Mouse (Mus musculus): ENCODE data around the gene Olfr923. TPM values are rescaled to one million over a fixed set of nuclear protein-coding genes. Genes with fewer than 3 reads are reported as not detected.
A peak's percentile ranks its signal among the peaks of the same experiment; 100 is the strongest.
"Not testable (repeated sequence)": the region's sequence is repeated elsewhere in the genome, so short reads cannot be mapped to it uniquely, and the experiment has no call there.

Olfr923 gene
- not detected for total RNA-seq (2021)
- long read RNA-seq, experiment 1: 0 reads
- long read RNA-seq, experiment 2: 0 reads

DNA sequence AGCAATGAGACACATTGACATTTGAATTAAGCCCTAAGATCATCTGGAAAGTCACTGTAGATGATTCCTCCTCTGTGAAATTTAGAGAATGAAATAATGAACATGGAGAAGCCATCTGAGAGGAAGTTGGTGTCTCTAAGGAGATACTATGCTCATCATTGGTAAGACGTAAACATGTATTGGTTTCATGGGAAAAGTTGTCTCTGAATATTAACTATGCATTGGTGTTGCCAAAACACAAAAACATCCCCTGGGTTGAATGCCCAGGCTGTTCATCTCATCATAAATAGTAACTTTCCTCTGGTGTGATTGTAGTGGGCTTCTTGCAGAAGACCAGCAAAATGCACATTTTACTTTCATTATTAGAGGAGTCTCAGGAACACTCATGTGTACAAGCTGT lies at the start of gene Olfr923:
Gene Olfr923 (plus strand): TSS at position 301 of the 400 bp plus-strand sequence.
- Histone ChIP-seq H3K27ac (no peak within 1 kb of the TSS), H3K4me3 (no peak within 1 kb of the TSS)
- no peak for DNase-seq (ENCODE audit: low spot score in 2 of 2)
- no peak for TF ChIP-seq CTCF (conservative IDR thresholded peaks at IDR 0.05)

DNA sequence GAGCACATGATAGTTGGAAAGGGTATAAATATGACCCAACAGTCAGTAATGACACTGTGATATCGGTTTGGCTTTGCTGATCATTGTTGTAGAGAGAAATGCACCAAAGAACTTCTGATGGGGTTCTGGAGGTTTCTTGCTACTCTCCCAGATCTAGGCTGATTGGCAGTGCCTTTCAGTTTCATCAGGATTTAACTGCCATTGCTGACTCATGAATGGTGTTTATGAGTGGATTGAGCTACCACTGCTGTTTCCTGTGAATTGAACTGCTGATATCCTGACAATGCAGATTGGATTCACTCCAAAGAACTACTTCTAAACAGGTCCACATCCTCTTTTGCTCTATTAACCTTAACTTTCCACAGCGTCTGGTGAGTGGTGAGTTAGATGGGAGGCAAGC lies 33.7 kb upstream of the Olfr923 start:
- no peak for DNase-seq (ENCODE audit: low spot score in 2 of 2)
- no peak for TF ChIP-seq CTCF (conservative IDR thresholded peaks at IDR 0.05)
- Histone ChIP-seq H3K4me3 (no peak overlapping the region), H3K27ac (no peak overlapping the region)

DNA sequence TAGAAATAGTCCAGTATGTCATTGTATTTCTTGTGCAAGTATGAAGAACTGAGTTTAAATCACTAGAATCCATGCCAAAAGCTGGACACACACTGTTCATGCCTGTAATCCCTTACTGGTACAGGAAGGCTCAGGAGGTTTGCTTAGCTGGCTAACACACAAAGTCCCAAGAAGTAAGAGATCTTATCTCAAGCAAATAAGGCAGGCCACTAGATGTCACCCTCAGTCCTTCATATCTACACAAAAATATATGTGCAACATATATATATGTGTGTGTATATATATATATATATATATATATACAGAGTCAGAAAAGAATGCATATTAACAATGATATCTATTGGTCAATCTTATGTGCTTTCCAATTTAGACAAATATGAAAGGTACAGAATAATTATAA lies 20.6 kb upstream of the Olfr923 start:
- Histone ChIP-seq H3K27ac (no peak overlapping the region), H3K4me3 (no peak overlapping the region)
- peak; percentile 66 for TF ChIP-seq CTCF (conservative IDR thresholded peaks at IDR 0.05)
- DNase-seq (ENCODE audit: low spot score in 2 of 2): no peak

DNA sequence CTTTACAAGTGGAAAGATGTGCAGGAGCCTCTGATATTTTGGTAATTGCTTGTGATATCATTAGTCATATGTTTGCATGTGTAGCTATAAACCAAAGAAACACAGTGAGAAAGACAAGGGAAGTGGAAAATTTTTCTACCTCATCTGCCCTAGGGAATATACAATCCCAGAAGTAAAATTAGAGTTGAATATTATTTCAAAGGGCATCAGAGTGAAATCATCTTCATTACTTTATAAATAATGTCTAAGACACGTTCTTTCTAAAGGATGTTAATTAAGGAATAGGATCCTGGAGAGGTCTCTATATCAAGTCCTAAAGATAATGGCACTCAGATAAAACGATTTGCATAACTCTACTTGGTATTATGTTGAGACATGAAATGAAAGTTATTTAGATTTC lies 12.0 kb upstream of the Olfr923 start, which contains the start of gene Olfr922:
Gene Olfr922 (plus strand): TSS at position 301 of the 400 bp plus-strand sequence.
- DNase-seq (ENCODE audit: low spot score in 2 of 2): no peak
- Histone ChIP-seq H3K27ac (no peak within 1 kb of the TSS), H3K4me3 (no peak within 1 kb of the TSS)
- TF ChIP-seq CTCF (conservative IDR thresholded peaks at IDR 0.05): no peak

DNA sequence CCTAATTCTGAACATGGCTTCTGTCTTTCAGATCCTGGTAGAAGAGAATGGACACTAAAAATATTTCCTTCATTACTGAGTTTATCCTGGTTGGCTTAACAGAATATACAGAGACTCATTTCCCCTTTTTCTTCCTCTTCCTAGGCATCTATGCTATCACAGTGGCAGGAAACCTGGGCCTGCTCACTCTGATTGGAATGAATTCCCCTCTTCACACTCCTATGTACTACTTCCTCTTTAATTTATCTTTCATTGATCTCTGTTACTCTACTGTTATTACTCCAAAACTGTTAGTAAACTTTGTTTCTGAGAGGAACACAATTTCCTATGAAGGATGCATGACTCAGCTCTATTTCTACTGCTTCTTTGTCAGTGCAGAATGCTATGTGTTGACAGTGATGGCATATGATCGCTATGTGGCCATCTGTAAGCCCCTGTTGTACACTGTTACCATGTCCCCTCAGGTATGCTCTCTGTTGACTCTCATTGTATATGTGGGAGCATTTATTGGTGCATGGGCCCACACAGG lies 10.8 kb upstream of the Olfr923 start:
- DNase-seq (ENCODE audit: low spot score in 2 of 2): no peak
- Histone ChIP-seq H3K4me3 (no peak overlapping the region), H3K27ac (no peak overlapping the region)
- TF ChIP-seq CTCF (conservative IDR thresholded peaks at IDR 0.05): no peak

DNA sequence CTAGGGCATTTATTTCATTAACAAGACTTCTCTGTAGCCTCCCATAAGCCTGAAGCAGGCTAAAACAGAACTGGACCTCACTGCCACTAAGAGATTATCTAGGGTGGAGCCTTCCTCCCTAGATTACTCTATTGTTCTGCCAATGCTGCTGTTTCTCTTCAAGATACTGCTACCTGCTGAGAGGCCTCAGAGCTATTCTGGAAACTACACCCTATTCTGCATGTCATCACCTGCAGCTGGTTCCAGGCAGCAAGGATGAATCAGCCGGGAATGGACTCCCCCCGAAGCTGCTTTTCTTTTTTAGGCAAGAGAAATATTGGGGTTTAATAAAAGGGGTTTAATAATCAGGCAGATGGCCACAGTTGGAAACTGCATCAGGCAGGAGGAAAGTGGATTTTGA lies 6.7 kb downstream of the Olfr923 start:
- no peak overlapping the region for H3K4me3 ChIP-seq
- no peak for DNase-seq (ENCODE audit: low spot score in 2 of 2)
- TF ChIP-seq CTCF (conservative IDR thresholded peaks at IDR 0.05): no peak
- H3K27ac ChIP-seq: no peak overlapping the region

DNA sequence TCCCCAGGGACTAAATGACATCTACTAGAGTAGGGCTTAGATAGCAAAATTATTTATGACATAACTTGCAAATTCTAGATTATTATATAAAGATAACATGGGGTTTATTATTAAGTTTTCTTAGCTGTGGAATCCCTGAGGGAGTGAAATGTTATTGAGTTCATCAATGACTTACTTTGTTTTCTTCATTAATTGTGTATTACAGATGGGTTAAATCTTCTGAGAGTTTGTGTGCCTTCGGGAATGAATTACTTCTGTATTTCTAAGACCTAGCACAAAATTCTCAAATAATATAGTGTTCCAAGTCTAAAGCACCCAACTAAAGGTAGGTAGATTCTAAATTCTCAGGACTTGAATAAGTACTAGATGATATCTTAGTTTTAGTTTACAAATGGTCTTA lies 17.8 kb downstream of the Olfr923 start, which contains the start of gene Olfr924:
Gene Olfr924 (plus strand): TSS at position 301 of the 400 bp plus-strand sequence.
- DNase-seq (ENCODE audit: low spot score in 2 of 2): no peak
- no peak for TF ChIP-seq CTCF (conservative IDR thresholded peaks at IDR 0.05)
- H3K4me3 ChIP-seq: no peak within 1 kb of the TSS
- no peak within 1 kb of the TSS for H3K27ac ChIP-seq

DNA sequence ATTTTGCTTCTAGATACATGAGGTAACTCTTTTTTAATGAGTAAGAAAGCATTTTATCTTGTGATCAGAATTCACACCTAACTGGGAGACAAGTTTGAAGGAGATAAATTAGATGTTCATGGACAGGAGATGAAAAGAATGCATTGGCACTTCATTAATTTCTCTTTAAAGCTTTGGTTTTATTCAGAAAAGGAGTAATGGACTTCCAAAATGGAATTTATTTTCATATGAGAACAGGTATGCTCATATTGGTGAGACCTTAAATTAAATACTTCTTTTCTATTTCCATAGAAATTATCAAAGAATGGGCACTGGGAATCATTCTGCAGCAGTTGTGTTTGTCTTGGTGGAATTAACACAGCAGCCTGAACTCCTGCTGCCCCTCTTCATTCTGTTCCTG lies 28.4 kb downstream of the Olfr923 start, which contains the start of gene Olfr26:
Gene Olfr26 (plus strand): TSS at position 301 of the 400 bp plus-strand sequence.
- DNase-seq (ENCODE audit: low spot score in 2 of 2): no peak
- H3K4me3 ChIP-seq: no peak within 1 kb of the TSS
- no peak within 1 kb of the TSS for H3K27ac ChIP-seq
- TF ChIP-seq CTCF (conservative IDR thresholded peaks at IDR 0.05): no peak

DNA sequence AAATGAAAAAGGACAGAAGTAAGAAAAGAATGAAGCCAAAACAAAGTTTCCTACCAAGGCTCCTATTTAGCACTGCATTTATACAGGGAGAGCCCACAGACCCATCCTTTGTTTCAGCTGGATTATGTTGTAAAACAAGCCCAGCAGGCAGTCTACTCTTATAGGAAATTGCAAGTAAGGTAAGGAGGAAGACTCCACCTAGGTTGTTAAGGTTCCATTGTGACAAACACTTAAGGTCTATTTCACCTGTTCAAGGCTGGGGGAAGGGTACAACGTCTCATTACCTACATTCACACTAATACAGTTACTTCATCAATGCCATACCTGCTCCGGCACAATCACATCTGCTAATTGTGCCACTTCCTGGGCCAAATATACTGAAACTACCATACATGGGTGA lies 48.5 kb downstream of the Olfr923 start:
- not testable (repeated sequence) for DNase-seq (ENCODE audit: low spot score in 2 of 2)

DNA sequence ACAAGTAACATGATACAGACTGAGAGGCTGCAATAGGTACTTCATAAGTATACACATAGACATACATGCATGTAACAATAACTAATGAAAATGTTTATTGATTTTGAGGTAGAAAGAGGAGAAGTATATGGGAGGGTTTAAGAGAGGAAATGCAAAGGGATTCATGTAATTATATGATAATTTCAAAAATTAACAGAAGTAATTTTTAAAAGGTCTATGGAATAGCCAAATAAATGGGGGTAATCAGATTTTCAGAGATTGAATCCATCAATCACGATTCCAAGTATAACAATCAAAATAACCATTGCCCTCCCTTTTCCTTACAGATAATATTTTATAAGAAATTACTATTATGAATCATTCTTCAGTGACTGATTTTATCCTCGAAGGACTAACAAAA lies 50.5 kb downstream of the Olfr923 start, which contains the start of gene Olfr926:
Gene Olfr926 (plus strand): TSS at position 301 of the 400 bp plus-strand sequence.
- no peak within 1 kb of the TSS for H3K27ac ChIP-seq
- TF ChIP-seq CTCF (conservative IDR thresholded peaks at IDR 0.05): no peak
- H3K4me3 ChIP-seq: no peak within 1 kb of the TSS
- no peak for DNase-seq (ENCODE audit: low spot score in 2 of 2)

More for the DNA sequence above, 48.5 kb downstream of the Olfr923 start:
- not testable (repeated sequence) for H3K27ac ChIP-seq, H3K4me3 ChIP-seq

Other genes starting within 250 kb of the Olfr923 start
- gene Olfr912, start 246.4 kb upstream of the Olfr923 start, total RNA-seq (2021): not detected
- not detected for gene Olfr913, start 233.8 kb upstream of the Olfr923 start, total RNA-seq (2021)
- not detected for gene Olfr914, start 221.4 kb upstream of the Olfr923 start, total RNA-seq (2021)
- not detected for gene Olfr916, start 166.7 kb upstream of the Olfr923 start, total RNA-seq (2021)
- not detected for gene Olfr917, start 160.7 kb upstream of the Olfr923 start, total RNA-seq (2021)
- not detected for gene Olfr918, start 151.9 kb upstream of the Olfr923 start, total RNA-seq (2021)
- gene Olfr919, start 122.9 kb upstream of the Olfr923 start, total RNA-seq (2021): not detected
- 10 to 100 TPM in 1 of 2 experiments, 1 to 10 TPM in 1; 9.6 to 14.1 TPM for gene Vwa5a, start 108.3 kb upstream of the Olfr923 start, total RNA-seq (2021)
- gene Olfr920, start 74.2 kb upstream of the Olfr923 start, total RNA-seq (2021): under 1 TPM; 0.05 to 0.10 TPM
- not detected for gene Olfr921, start 53.5 kb upstream of the Olfr923 start, total RNA-seq (2021)
- not detected for gene Olfr922, start 11.9 kb upstream of the Olfr923 start, total RNA-seq (2021)
- gene Olfr924, start 17.9 kb downstream of the Olfr923 start, total RNA-seq (2021): not detected
- gene Olfr26, start 28.5 kb downstream of the Olfr923 start, total RNA-seq (2021): not detected
- not detected for gene Olfr926, start 50.6 kb downstream of the Olfr923 start, total RNA-seq (2021)
- not detected for gene Olfr930, start 103.3 kb downstream of the Olfr923 start, total RNA-seq (2021)
- gene Olfr933, start 145.8 kb downstream of the Olfr923 start, total RNA-seq (2021): not detected
- not detected for gene Olfr934, start 161.8 kb downstream of the Olfr923 start, total RNA-seq (2021)
- gene Olfr935, start 173.1 kb downstream of the Olfr923 start, total RNA-seq (2021): not detected
- not detected for gene Olfr146, start 196.8 kb downstream of the Olfr923 start, total RNA-seq (2021)
- not detected for gene Olfr937, start 238.4 kb downstream of the Olfr923 start, total RNA-seq (2021)